Mouse (Mus musculus): Measurements from ENCODE around the gene Msh5.
A peak's percentile ranks its signal among the peaks of the same experiment; 100 is the strongest.

Msh5 gene

GRCm38 (mm10) chr17:35068213-35068914, 21.8 kb upstream of the Msh5 start:
- DNase-seq = no peak

- DNase-seq = no peak
Observed at GRCm38 (mm10) chr17:35066084-35066483, 19.5 kb upstream of the Msh5 start, which contains the start of gene Mpig6b. Mpig6b (minus strand) TSS chr17:35066184.

GRCm38 (mm10) chr17:35064951-35065947, 18.7 kb upstream of the Msh5 start, which contains the start of gene Ly6g6c:
Ly6g6c (plus strand) TSS chr17:35065388.
- DNase-seq = no peak

- DNase-seq = no peak
Observed at GRCm38 (mm10) chr17:35064378-35064877, 17.9 kb upstream of the Msh5 start.

- no peak for DNase-seq
Observed at GRCm38 (mm10) chr17:35063466-35063865, 16.9 kb upstream of the Msh5 start.

- DNase-seq = no peak
Observed at GRCm38 (mm10) chr17:35061299-35061698, 14.8 kb upstream of the Msh5 start.

- no peak for DNase-seq
Observed at GRCm38 (mm10) chr17:35060737-35061297, 14.3 kb upstream of the Msh5 start.

GRCm38 (mm10) chr17:35060071-35060470, 13.5 kb upstream of the Msh5 start:
- peak in 1 of 2 experiments; percentile 25 for DNase-seq

GRCm38 (mm10) chr17:35058911-35059892, 12.7 kb upstream of the Msh5 start, which contains the start of gene Ddah2:
Ddah2 (plus strand) TSS chr17:35059035.
- peak; percentile 77 to 81 for DNase-seq

GRCm38 (mm10) chr17:35058316-35058715, 11.8 kb upstream of the Msh5 start:
- no peak for DNase-seq

GRCm38 (mm10) chr17:35057090-35057489, 10.5 kb upstream of the Msh5 start:
- DNase-seq = no peak

- no peak for DNase-seq
Observed at GRCm38 (mm10) chr17:35055691-35056495, 9.3 kb upstream of the Msh5 start.

- no peak for DNase-seq
Observed at GRCm38 (mm10) chr17:35052271-35052798, 5.8 kb upstream of the Msh5 start.

GRCm38 (mm10) chr17:35051156-35052086, 4.9 kb upstream of the Msh5 start:
- peak; percentile 61 to 81 for DNase-seq

GRCm38 (mm10) chr17:35050126-35050750, 3.7 kb upstream of the Msh5 start:
- peak; percentile 75 to 80 for DNase-seq

GRCm38 (mm10) chr17:35049561-35050016, 3.0 kb upstream of the Msh5 start, which contains the start of gene Clic1:
Clic1 (plus strand) TSS chr17:35049966.
- peak in 1 of 2 experiments; percentile 61 for DNase-seq

- no peak for DNase-seq
Observed at GRCm38 (mm10) chr17:35048932-35049440, 2.4 kb upstream of the Msh5 start.
